18 mouse cellular contexts compared by ENCODE assay signal in the genomic region with DNA sequence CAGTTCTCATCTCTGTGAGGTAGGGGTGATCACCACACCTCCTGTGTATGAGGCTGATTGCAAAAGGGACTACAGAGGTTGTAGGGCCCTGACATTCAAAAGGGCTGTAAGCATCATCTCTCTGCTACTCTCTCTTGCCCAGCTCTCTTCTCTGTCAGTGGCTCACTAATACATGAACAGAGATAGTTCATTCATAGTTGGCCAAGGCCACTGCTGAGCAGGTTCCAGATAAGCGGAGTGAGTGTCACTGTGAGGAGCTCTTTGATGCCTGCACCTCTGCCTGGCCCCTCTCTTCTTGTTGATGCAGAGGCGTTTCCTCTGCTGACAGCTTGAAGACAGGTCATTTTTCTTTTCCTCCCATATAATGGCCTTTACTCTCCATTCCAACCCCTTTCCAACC.
DNase-seq lines count a peak whose midpoint lies in the region; ATAC-seq and TF ChIP-seq lines count a peak whose summit lies in the region.
"Had no signal": no experiment of that assay in that cellular context is flagged by ENCODE, and none has a peak within 500 bp of the region (broad histone marks: within the 10 kb centered on the region; RNA-seq: fewer than 3 reads in every experiment).

No protein-coding gene starts in this region.

- peak overlapping the region; percentile 12; the same call in 1 of the 2 replicates for H3K27ac ChIP-seq in hindbrain, embryonic 10.5 days
- H3K27ac ChIP-seq in hindbrain, embryonic 12.5 days = no peak overlapping the region
- H3K27ac ChIP-seq in heart, postnatal 0 days (ENCODE audit: low read depth) = peak overlapping the region; percentile 24; the same call in 1 of the 2 replicates
- H3K27ac ChIP-seq: forebrain, embryonic 15.5 days; hindbrain, embryonic 13.5 days; limb, embryonic 13.5 days; lung, embryonic 15.5 days; neural tube, embryonic 12.5 days had no signal

- H3K36me3 ChIP-seq in hindbrain, embryonic 10.5 days = peaks cover 6% of the 10 kb centered on the region; the same call in 1 of the 2 replicates
- H3K36me3 ChIP-seq in hindbrain, embryonic 12.5 days = no peaks in the 10 kb centered on the region
- H3K36me3 ChIP-seq in heart, postnatal 0 days (replicated peaks; ENCODE audit: control insufficient read depth, insufficient read depth, low read length) = no peaks in the 10 kb centered on the region
- H3K36me3 ChIP-seq: hindbrain, embryonic 13.5 days; limb, embryonic 13.5 days; lung, embryonic 15.5 days; neural tube, embryonic 12.5 days had no signal

- ATAC-seq in hindbrain, embryonic 12.5 days (ENCODE audit: low FRiP score) = no peak
- ATAC-seq in heart, postnatal 0 days (ENCODE audit: insufficient read depth, low read depth) = no peak
- ATAC-seq: forebrain, embryonic 15.5 days; intestine, postnatal 0 days had no signal

- no peak overlapping the region for H3K4me2 ChIP-seq in hindbrain, embryonic 12.5 days (replicated peaks)
- H3K4me2 ChIP-seq in heart, postnatal 0 days (ENCODE audit: low read depth, low read length) = no peak overlapping the region
- H3K4me2 ChIP-seq: forebrain, embryonic 15.5 days; hindbrain, embryonic 13.5 days; limb, embryonic 13.5 days; lung, embryonic 15.5 days; neural tube, embryonic 12.5 days had no signal

- H3K9ac ChIP-seq in hindbrain, embryonic 12.5 days = no peak overlapping the region
- no peak overlapping the region for H3K9ac ChIP-seq in heart, postnatal 0 days (replicated peaks; ENCODE audit: low read depth, low read length)
- H3K9ac ChIP-seq: forebrain, embryonic 15.5 days; hindbrain, embryonic 13.5 days; limb, embryonic 13.5 days; lung, embryonic 15.5 days; neural tube, embryonic 12.5 days had no signal

- TF ChIP-seq CTCF in heart, postnatal 0 days (IDR thresholded peaks at IDR 0.05; ENCODE audit: low read depth) = no peak

- no peaks in the 10 kb centered on the region for H3K9me3 ChIP-seq in hindbrain, embryonic 10.5 days
- H3K9me3 ChIP-seq in hindbrain, embryonic 12.5 days (replicated peaks) = no peaks in the 10 kb centered on the region
- H3K9me3 ChIP-seq in heart, postnatal 0 days (replicated peaks; ENCODE audit: control insufficient read depth, low read length) = no peaks in the 10 kb centered on the region
- H3K9me3 ChIP-seq: forebrain, embryonic 15.5 days; hindbrain, embryonic 13.5 days; limb, embryonic 13.5 days; lung, embryonic 15.5 days; neural tube, embryonic 12.5 days had no signal

- H3K4me1 ChIP-seq in hindbrain, embryonic 10.5 days (replicated peaks) = peaks cover 58% of the 10 kb centered on the region
- H3K4me1 ChIP-seq in hindbrain, embryonic 12.5 days = peaks cover 23% of the 10 kb centered on the region
- peaks cover 70% of the 10 kb centered on the region for H3K4me1 ChIP-seq in heart, postnatal 0 days (ENCODE audit: control insufficient read depth, insufficient read depth)

- H3K4me3 ChIP-seq in hindbrain, embryonic 10.5 days = no peak overlapping the region
- H3K4me3 ChIP-seq in hindbrain, embryonic 12.5 days = no peak overlapping the region
- H3K4me3 ChIP-seq in heart, postnatal 0 days (ENCODE audit: low read depth, low read length) = no peak overlapping the region
- H3K4me3 ChIP-seq: erythroblast, embryonic 14.5 days; forebrain, embryonic 15.5 days; hindbrain, embryonic 13.5 days; limb, embryonic 13.5 days; lung, embryonic 15.5 days; neural tube, embryonic 12.5 days had no signal

- peak; percentile 56 for DNase-seq in embryo, embryonic 10 days (ENCODE audit: low spot score)
- no peak for DNase-seq in embryo, embryonic 11 days
- no peak for DNase-seq in hindbrain, embryonic 10.5 days (ENCODE audit: low spot score)
- DNase-seq in adrenal gland, adult 8-10 months = peak; percentile 15
- DNase-seq in heart, postnatal 0 days (ENCODE audit: low spot score) = no peak
- no peak for DNase-seq in gastrocnemius, postnatal 25 days
- DNase-seq in frontal cortex, postnatal 25 days (ENCODE audit: low spot score in 2 of 2) = no peak
- DNase-seq: cerebellum, adult 8-10 months; right cerebral cortex, postnatal 4 days had no signal

- 25% methylated on average over 2 of the region's 2 CpGs for WGBS in hindbrain, embryonic 10.5 days
- WGBS in hindbrain, embryonic 12.5 days = 15% methylated on average over 2 of the region's 2 CpGs
- WGBS in heart, postnatal 0 days = 12% methylated on average over 2 of the region's 2 CpGs

- TF ChIP-seq EP300 in heart, postnatal 0 days (IDR thresholded peaks at IDR 0.05; ENCODE audit: low read depth) = no peak

- H3K27me3 ChIP-seq in hindbrain, embryonic 10.5 days (ENCODE audit: insufficient read depth, poor library complexity, severe bottlenecking) = no peaks in the 10 kb centered on the region
- no peaks in the 10 kb centered on the region for H3K27me3 ChIP-seq in hindbrain, embryonic 12.5 days
- H3K27me3 ChIP-seq in heart, postnatal 0 days (ENCODE audit: control insufficient read depth, insufficient read depth, low read length) = no peaks in the 10 kb centered on the region
- H3K27me3 ChIP-seq: CH12.LX; forebrain, embryonic 15.5 days; hindbrain, embryonic 13.5 days; limb, embryonic 13.5 days; lung, embryonic 15.5 days; neural tube, embryonic 12.5 days had no signal

Comparison
In these comparisons a context has a peak if more than half of its experiments do, and no peak if none do; other contexts are left out.
1. DNase-seq: peak in embryo, embryonic 10 days (single experiment) and adrenal gland, adult 8-10 months (single experiment); none in embryo, embryonic 11 days (single experiment), hindbrain, embryonic 10.5 days (single experiment), heart, postnatal 0 days (single experiment), gastrocnemius, postnatal 25 days (single experiment) and frontal cortex, postnatal 25 days (0 of 2).